Comparison of ENCODE assay signal across 10 mouse cellular contexts in genomic region chr1:191995488-191995887, GRCm38 (mm10). TPM values are rescaled to one million over a fixed set of nuclear protein-coding genes. Genes with fewer than 3 reads are reported as not detected.
DNase-seq lines count a peak whose midpoint lies in the region; ATAC-seq and TF ChIP-seq lines count a peak whose summit lies in the region.
"Had no signal": no experiment of that assay in that cellular context is flagged by ENCODE, and none has a peak within 500 bp of the region (broad histone marks: within the 10 kb centered on the region; RNA-seq: fewer than 3 reads in every experiment).

No protein-coding gene starts in this region.

- no peak overlapping the region for H3K27ac ChIP-seq in liver, embryonic 11.5 days (ENCODE audit: low read depth, low read length)
- no peak overlapping the region for H3K27ac ChIP-seq in bone marrow macrophage, adult 2 months (ENCODE audit: insufficient read depth, low read depth, low read length)
- H3K27ac ChIP-seq: heart, embryonic 13.5 days; midbrain, embryonic 12.5 days had no signal

- no peaks in the 10 kb centered on the region for H3K9me3 ChIP-seq in liver, embryonic 11.5 days (ENCODE audit: control insufficient read depth, low read length)
- H3K9me3 ChIP-seq: heart, embryonic 13.5 days; midbrain, embryonic 12.5 days had no signal

- WGBS in liver, embryonic 11.5 days: 51% methylated on average over 4 of the region's 4 CpGs

- no peak for ATAC-seq in liver, embryonic 11.5 days (replicated peaks; ENCODE audit: low FRiP score)
- ATAC-seq in granulocyte monocyte progenitor cell, adult 5-6 weeks (replicated peaks; ENCODE audit: poor library complexity, severe bottlenecking): peak; percentile 85

- peak; percentile 81 for TF ChIP-seq CTCF in bone marrow macrophage, adult 2 months (IDR thresholded peaks at IDR 0.05; ENCODE audit: low read depth, low read length)

- H3K36me3 ChIP-seq in liver, embryonic 11.5 days (ENCODE audit: control insufficient read depth, insufficient read depth, low read length): no peaks in the 10 kb centered on the region
- H3K36me3 ChIP-seq: midbrain, embryonic 12.5 days had no signal

- H3K4me1 ChIP-seq in liver, embryonic 11.5 days (replicated peaks; ENCODE audit: control insufficient read depth, insufficient read depth, low read length): peaks cover 9% of the 10 kb centered on the region
- no peaks in the 10 kb centered on the region for H3K4me1 ChIP-seq in bone marrow macrophage, adult 2 months (ENCODE audit: control insufficient read depth, insufficient read depth, low read length)
- H3K4me1 ChIP-seq: midbrain, embryonic 12.5 days had no signal

- H3K9ac ChIP-seq in liver, embryonic 11.5 days (ENCODE audit: low read depth, low read length): no peak overlapping the region
- H3K9ac ChIP-seq: heart, embryonic 13.5 days; midbrain, embryonic 12.5 days had no signal

- H3K27me3 ChIP-seq in liver, embryonic 11.5 days (replicated peaks; ENCODE audit: control insufficient read depth, insufficient read depth, low read length): no peaks in the 10 kb centered on the region
- H3K27me3 ChIP-seq: heart, embryonic 13.5 days; midbrain, embryonic 12.5 days had no signal

- no peak overlapping the region for H3K4me3 ChIP-seq in liver, embryonic 11.5 days (ENCODE audit: low read depth, low read length)
- H3K4me3 ChIP-seq in bone marrow macrophage, adult 2 months (ENCODE audit: insufficient read depth, low read length): no peak overlapping the region
- H3K4me3 ChIP-seq: heart, embryonic 13.5 days; midbrain, embryonic 12.5 days had no signal

- no peak overlapping the region for H3K4me2 ChIP-seq in liver, embryonic 11.5 days
- H3K4me2 ChIP-seq: heart, embryonic 13.5 days; midbrain, embryonic 12.5 days had no signal

- DNase-seq in cerebellum, adult 11 months: peak; percentile 12
- no peak for DNase-seq in cerebellum, adult 9-11 months
- peak; percentile 80 for DNase-seq in liver
- DNase-seq in liver, embryonic 11.5 days (ENCODE audit: low spot score): no peak
- DNase-seq in lung, postnatal 10 days: peak; percentile 74
- DNase-seq in spleen, postnatal 14 days (ENCODE audit: low spot score in 2 of 2): peak; percentile 60 to 75

- no peak for TF ChIP-seq POLR2A in bone marrow macrophage, adult 2 months (IDR thresholded peaks at IDR 0.05; ENCODE audit: borderline replicate concordance, low read depth, low read length)

RNA-seq across cellular contexts. Expression of gene Rd3, which starts 18.3 kb away (rescaled TPM):
- 0.21 TPM in 1 of 2 replicates, not detected in the other for polyA plus RNA-seq in liver, embryonic 11.5 days (2014; fragmentation: Nextera tagmentation; extraction: Ambion mirVana)
- polyA plus RNA-seq in bone marrow macrophage, adult 2 months (2012; ENCODE audit: insufficient read depth, insufficient read length, missing spikeins): 0.43 TPM in 1 of 2 replicates, not detected in the other
- not detected in 2 replicates for total RNA-seq in granulocyte monocyte progenitor cell, adult 5-6 weeks (2014; fragmentation: Nextera tagmentation)
- not detected in 2 replicates for total RNA-seq in granulocyte monocyte progenitor cell, adult 5-6 weeks (2017)

Comparison
In these comparisons a context has a peak if more than half of its experiments do, and no peak if none do; other contexts are left out.
1. DNase-seq: peak in cerebellum, adult 11 months (single experiment), liver (single experiment), lung, postnatal 10 days (single experiment) and spleen, postnatal 14 days (2 of 2); none in cerebellum, adult 9-11 months (single experiment) and liver, embryonic 11.5 days (single experiment).